Mouse (Mus musculus) kidney, embryonic 15.5 days (tissue): ENCODE data around the gene Slc27a5. TPM values are rescaled to one million over a fixed set of nuclear protein-coding genes. Genes with fewer than 3 reads are reported as not detected.

Source experiments
- ATAC-seq: fragments of 200-750 bp; cut with Nextera tagmentation; replicated peaks from 2 replicates; pipeline ENCODE4 v1.8.0; 2017; ENCODE audit warnings: moderate TSS enrichment; ENCODE audit not compliant: low FRiP score
- H3K27ac ChIP-seq: fragments of 300-500 bp; sonication (generic); 2 replicates; pipeline ENCODE4 v1.5.1; 2015; ENCODE audit warnings: mild to moderate bottlenecking, inconsistent platforms
- H3K27me3 ChIP-seq: fragments of 300-500 bp; sonication (generic); 2 replicates; pipeline ENCODE4 v1.6.1; 2015; ENCODE audit warnings: inconsistent platforms
- H3K36me3 ChIP-seq: fragments of 300-500 bp; sonication (generic); 2 replicates; pipeline ENCODE4 v1.6.1; 2015; ENCODE audit warnings: inconsistent platforms
- H3K4me1 ChIP-seq: fragments of 300-500 bp; sonication (generic); 2 replicates; pipeline ENCODE4 v1.6.1; 2015; ENCODE audit warnings: inconsistent platforms
- H3K4me2 ChIP-seq: fragments of 300-500 bp; sonication (generic); 2 replicates; pipeline ENCODE4 v1.6.1; 2015; ENCODE audit warnings: moderate library complexity, mild to moderate bottlenecking, inconsistent platforms
- H3K4me3 ChIP-seq: fragments of 300-500 bp; sonication (generic); replicated peaks from 2 replicates; pipeline ENCODE4 v1.5.1; 2015; ENCODE audit warnings: mild to moderate bottlenecking, inconsistent platforms
- H3K9ac ChIP-seq: fragments of 300-500 bp; sonication (generic); 2 replicates; pipeline ENCODE4 v1.6.1; 2015; ENCODE audit warnings: mild to moderate bottlenecking, inconsistent platforms
- H3K9me3 ChIP-seq: fragments of 300-500 bp; sonication (generic); replicated peaks from 2 replicates; pipeline ENCODE4 v1.6.1; 2016; ENCODE audit warnings: inconsistent platforms
- WGBS: fragments of 180-500 bp; shearing (Covaris S2); methylation state at CpG from one replicate; pipeline ENCODE4 v1.1.7; 2015; ENCODE audit warnings: mixed read lengths; 5-methylcytosine and 5-hydroxymethylcytosine counted together
- polyA plus RNA-seq: library from polyadenylated mRNA; unstranded; fragments of >200 nt; fragmentation: Nextera tagmentation; extraction: Ambion mirVana; gene quantifications from 2 replicates; pipeline ENCODE4 v1.2.1, GENCODE M21; 2015

Slc27a5 gene
- polyA plus RNA-seq, 1 experiment from 2014 or later, result 0.44 TPM

DNA sequence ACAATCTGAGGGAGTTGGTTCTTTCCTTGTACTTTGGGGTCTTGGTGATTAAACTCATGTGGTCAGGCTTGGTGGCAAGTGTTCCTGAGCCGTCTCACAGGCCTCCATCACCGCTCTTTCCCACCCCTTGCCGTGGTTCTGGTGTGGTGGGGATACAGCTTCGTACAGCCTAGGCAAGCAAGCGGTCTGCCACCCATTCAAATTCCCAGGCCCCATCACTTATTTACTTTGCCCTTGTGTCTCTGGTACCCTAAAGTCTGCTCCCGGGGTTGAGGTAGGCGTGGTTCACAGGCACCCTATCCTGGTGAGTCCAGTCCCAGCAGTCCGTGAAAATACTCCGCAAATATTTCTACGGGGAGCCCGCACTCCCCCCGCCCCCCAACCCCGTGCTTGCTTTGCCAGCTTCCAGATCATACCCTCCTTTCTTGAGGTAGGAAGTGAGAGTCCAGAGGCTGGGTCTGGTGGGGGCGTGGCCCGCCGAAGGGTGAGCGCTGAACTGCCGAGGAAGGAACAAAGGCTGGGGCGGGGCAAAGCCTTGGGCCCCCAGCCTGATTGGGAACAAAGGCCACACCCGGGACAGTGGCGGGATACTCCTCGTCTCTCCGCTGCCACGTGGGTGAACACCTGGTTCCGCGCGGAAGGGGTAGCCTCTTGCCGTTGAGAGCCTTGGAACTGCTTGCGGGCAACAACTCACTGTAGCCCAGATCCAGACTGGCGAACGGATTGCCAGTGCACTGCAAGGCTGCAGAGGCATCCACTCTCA lies 25.0 kb upstream of the Slc27a5 start:
- Histone ChIP-seq H3K9me3 (no peaks in the 10 kb centered on the region), H3K4me2 (peak overlapping the region; percentile 83), H3K4me3 (peak overlapping the region; percentile 92), H3K4me1 (peaks cover 38% of the 10 kb centered on the region), H3K9ac (peak overlapping the region; percentile 97), H3K27ac (peak overlapping the region; percentile 100), H3K27me3 (no peaks in the 10 kb centered on the region), H3K36me3 (peaks cover 27% of the 10 kb centered on the region)
- WGBS, result 3% methylated on average over 31 of the region's 31 CpGs
- ATAC-seq, result peak; percentile 78

DNA sequence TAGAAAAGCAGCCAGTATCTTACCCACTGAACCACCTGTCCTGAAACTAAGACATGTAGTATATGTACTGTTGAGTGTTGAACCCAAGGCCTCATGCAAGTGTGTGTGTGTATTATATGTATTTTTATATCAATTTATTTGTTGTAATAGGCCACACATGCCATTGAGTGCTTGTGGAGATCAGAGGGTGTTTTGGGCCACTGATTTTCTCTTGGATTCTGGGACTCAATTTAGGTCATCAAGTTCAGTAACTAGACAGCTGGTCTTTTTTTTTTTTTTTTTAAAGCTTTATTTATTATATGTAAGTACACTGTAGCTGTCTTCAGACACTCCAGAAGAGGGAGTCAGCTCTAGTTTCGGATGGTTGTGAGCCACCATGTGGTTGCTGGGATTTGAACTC lies 17.2 kb upstream of the Slc27a5 start:
- H3K36me3 ChIP-seq, result no peaks in the 10 kb centered on the region
- no peak overlapping the region for H3K27ac ChIP-seq
- no peaks in the 10 kb centered on the region for H3K9me3 ChIP-seq
- ATAC-seq, result no peak
- no peak overlapping the region for H3K4me2 ChIP-seq
- no peak overlapping the region for H3K9ac ChIP-seq
- no peak overlapping the region for H3K4me3 ChIP-seq
- peaks cover 6% of the 10 kb centered on the region for H3K4me1 ChIP-seq
- WGBS, result 100% methylated on average over 1 of the region's 1 CpGs
- no peaks in the 10 kb centered on the region for H3K27me3 ChIP-seq

DNA sequence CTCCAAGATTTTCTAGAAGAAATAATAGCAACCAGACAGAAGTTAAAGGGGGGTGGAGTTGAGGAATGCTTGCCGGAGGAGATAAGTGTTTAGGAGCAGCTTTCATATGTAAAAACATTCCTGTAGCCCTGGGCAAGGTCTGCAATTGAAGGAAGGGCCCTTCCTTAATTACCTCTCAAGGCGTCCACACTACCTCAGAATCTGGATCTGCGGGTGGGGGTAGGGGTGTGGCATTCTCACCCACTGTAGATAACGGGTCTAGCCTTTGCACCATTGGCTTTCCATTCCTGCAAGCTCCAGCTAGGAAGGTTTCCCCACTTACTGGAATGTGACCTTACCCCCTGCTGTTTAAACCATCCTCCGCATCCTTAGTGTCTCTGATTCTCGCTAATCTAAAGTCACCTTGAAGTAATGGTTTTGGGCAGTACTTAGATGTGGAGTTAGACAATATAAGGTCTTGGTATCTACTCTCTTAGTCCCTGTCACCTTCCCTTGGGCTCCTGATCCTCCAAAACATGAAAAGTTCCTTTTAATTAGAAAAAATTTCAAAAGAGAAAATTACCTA lies 16.4 kb upstream of the Slc27a5 start:
- ATAC-seq, result no peak
- Histone ChIP-seq H3K9me3 (no peaks in the 10 kb centered on the region), H3K4me2 (no peak overlapping the region), H3K4me3 (no peak overlapping the region), H3K36me3 (no peaks in the 10 kb centered on the region), H3K27me3 (no peaks in the 10 kb centered on the region), H3K4me1 (peaks cover 7% of the 10 kb centered on the region), H3K9ac (no peak overlapping the region), H3K27ac (no peak overlapping the region)
- 40% methylated on average over 6 of the region's 6 CpGs for WGBS

GRCm38 (mm10) chr7:13013671-13014070 lies 15.7 kb upstream of the Slc27a5 start:
- Histone ChIP-seq H3K9me3 (no peaks in the 10 kb centered on the region), H3K36me3 (no peaks in the 10 kb centered on the region), H3K4me3 (no peak overlapping the region), H3K27me3 (no peaks in the 10 kb centered on the region), H3K4me2 (no peak overlapping the region), H3K9ac (no peak overlapping the region), H3K4me1 (peaks cover 14% of the 10 kb centered on the region), H3K27ac (no peak overlapping the region)
- WGBS, result 64% methylated on average over 4 of the region's 4 CpGs
- no peak for ATAC-seq

DNA sequence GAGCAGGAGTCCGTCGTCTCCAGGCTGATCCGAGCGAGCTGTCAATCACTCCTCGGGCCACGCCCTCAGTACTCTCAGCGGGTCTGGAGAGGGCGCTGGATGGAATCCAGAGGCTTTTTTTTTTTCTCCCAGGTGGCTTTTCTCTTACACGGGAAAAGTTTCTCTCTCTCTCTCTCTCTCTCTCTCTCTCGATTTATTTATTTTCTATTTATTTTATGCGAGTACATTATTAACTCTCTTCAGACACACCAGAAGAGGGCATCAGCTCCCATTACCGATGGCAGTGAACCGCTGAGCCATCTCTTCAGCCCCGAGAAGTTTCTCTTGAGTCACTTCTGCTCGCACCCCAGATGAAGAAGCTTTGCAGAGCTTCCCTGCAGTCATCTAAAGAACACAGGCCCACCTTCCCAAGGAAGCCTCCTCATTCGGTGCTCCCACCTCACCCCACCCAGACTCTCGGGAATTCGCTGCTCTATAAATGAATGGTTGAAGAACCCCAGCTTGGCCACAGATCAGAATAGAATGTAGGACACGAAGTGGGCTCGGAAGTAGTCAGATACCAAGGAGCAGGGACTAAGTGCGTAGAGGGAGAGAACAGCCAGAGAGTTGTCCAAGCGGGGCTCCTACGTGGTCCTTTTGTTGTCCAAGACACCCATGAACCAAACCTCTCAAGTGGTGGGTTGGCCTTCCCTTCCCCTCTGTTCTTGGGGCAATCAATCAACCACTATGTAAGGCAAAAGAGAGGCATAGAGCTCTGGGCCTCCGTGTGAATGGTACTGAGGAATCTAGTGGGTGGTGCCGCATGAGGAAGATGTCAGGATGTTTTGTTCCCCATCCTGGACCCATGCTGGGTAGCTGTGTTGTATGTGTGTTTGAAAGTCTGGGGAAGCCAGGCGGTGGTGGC lies 12.3 kb upstream of the Slc27a5 start, which contains the start of gene Zbtb45:
Gene Zbtb45 (minus strand): TSS at position 30 of the 904 bp plus-strand sequence.
- H3K9me3 ChIP-seq, result no peaks in the 10 kb centered on the region
- no peaks in the 10 kb centered on the region for H3K27me3 ChIP-seq
- ATAC-seq, result no peak
- peaks cover 27% of the 10 kb centered on the region for H3K36me3 ChIP-seq
- H3K9ac ChIP-seq, result peak within 1 kb of the TSS; percentile 79
- H3K27ac ChIP-seq, result peak within 1 kb of the TSS; percentile 95
- WGBS, result 12% methylated on average over 26 of the region's 26 CpGs
- peaks cover 32% of the 10 kb centered on the region for H3K4me1 ChIP-seq
- H3K4me2 ChIP-seq, result peak within 1 kb of the TSS; percentile 79
- peak within 1 kb of the TSS; percentile 57 for H3K4me3 ChIP-seq

DNA sequence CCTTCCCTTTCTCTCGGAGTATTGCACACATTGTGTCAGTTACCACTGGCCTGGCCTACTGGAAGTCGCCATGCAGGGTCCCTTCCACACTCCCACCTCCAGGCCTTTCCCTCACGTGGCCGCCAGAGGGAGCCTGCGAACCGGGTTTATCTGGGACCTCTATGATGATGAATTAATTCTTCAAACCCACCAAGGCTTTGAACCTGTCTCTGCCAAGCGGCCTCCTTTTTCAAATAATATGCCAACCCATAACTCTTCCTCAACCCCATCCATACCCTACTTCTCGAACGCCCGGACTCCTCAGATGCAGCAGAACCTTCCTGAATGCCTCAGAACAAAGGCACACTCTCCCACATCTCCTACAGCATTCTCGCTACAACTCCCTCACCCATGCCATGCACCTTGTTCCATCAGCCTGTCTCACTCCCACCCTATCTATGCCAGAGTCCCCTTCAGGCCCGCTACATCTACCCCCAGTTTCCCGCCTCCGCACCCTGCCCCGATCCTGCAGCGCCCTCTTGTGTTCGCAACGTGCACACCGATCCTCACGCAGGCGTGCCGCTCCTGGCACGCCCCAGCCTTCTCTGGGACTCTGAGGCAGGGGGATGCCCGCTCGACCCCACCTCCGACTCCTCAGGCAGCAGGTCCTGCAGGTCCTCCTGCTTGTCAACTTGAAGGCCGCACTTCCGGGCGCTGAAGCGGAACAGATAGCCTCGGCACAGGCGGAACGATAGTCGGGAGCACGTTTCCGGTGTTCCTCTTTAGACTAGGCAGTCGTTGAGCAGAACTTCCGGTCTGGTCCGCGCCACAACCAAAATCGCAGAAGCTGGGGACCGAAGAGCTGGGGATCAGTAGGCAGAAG lies 11.4 kb upstream of the Slc27a5 start:
- Histone ChIP-seq H3K27me3 (no peaks in the 10 kb centered on the region), H3K9me3 (no peaks in the 10 kb centered on the region), H3K9ac (peak overlapping the region; percentile 79), H3K4me1 (peaks cover 32% of the 10 kb centered on the region), H3K36me3 (peaks cover 34% of the 10 kb centered on the region), H3K4me3 (peak overlapping the region; percentile 57), H3K27ac (peak overlapping the region; percentile 95), H3K4me2 (peak overlapping the region; percentile 79)
- WGBS, result under 1% methylated on average over 42 of the region's 42 CpGs
- ATAC-seq, result peak; percentile 88

DNA sequence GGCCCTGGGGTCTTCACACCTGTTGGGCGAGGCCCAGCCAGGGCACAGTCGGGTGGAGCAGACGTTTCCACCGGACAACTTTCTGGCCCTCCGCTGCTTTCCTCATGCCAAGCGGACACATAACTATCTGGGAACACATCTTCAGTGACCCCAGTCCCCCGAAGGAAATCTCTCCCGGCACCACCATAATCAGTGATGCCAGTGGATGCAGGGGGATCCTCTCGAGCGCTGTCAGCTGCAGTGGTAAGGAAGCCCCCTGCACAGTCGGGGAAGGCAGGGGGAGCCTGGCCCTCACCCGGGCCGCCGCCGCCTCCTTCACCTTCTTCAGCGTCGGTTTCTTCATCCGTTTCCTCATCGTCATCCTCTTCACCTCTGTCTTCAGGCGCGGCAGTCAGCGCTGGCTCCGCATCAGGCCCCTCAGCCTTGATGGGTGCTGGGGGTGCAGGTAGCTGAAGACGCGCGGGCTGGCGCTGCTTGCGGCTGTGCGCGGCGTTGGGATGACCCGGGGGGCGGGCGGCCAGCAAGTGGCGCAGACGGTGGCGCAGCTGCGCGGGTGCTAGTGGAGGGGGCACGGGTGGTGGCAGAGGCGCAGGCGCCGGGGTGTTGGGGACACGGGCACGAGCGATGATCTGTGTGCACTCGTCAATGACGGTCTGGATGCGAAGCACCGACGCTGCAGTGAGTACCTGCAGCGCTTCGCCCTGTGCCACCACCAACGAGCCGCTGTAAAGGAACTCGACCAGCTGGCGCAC lies 9.5 kb upstream of the Slc27a5 start:
- H3K9ac ChIP-seq, result peak overlapping the region; percentile 25; the same call in 1 of the 2 replicates
- peak overlapping the region; percentile 25 for H3K4me3 ChIP-seq
- peaks cover 32% of the 10 kb centered on the region for H3K4me1 ChIP-seq
- 38% methylated on average over 57 of the region's 57 CpGs for WGBS
- no peak overlapping the region for H3K27ac ChIP-seq
- peaks cover 41% of the 10 kb centered on the region for H3K36me3 ChIP-seq
- H3K4me2 ChIP-seq, result peak overlapping the region; percentile 79
- ATAC-seq, result no peak
- no peaks in the 10 kb centered on the region for H3K9me3 ChIP-seq
- H3K27me3 ChIP-seq, result no peaks in the 10 kb centered on the region

- 84% methylated on average over 10 of the region's 10 CpGs for WGBS
- Histone ChIP-seq H3K27ac (no peak overlapping the region), H3K4me1 (peaks cover 32% of the 10 kb centered on the region), H3K9me3 (no peaks in the 10 kb centered on the region), H3K4me2 (no peak overlapping the region), H3K27me3 (no peaks in the 10 kb centered on the region), H3K9ac (no peak overlapping the region), H3K36me3 (peaks cover 41% of the 10 kb centered on the region), H3K4me3 (no peak overlapping the region)
- no peak for ATAC-seq
These were observed 8.5 kb upstream of the Slc27a5 start for GRCm38 (mm10) chr7:13006531-13006930.

- Histone ChIP-seq H3K27ac (no peak overlapping the region), H3K9ac (no peak overlapping the region), H3K4me3 (no peak overlapping the region), H3K27me3 (no peaks in the 10 kb centered on the region), H3K4me2 (no peak overlapping the region), H3K4me1 (peaks cover 32% of the 10 kb centered on the region), H3K9me3 (no peaks in the 10 kb centered on the region), H3K36me3 (peaks cover 41% of the 10 kb centered on the region)
- ATAC-seq, result no peak
- 92% methylated on average over 17 of the region's 17 CpGs for WGBS
These were observed 8.0 kb upstream of the Slc27a5 start for GRCm38 (mm10) chr7:13006011-13006410.

GRCm38 (mm10) chr7:13003380-13003779 lies 5.4 kb upstream of the Slc27a5 start:
- WGBS, result 70% methylated on average over 5 of the region's 5 CpGs
- no peak overlapping the region for H3K9ac ChIP-seq
- no peaks in the 10 kb centered on the region for H3K27me3 ChIP-seq
- peaks cover 41% of the 10 kb centered on the region for H3K36me3 ChIP-seq
- no peak for ATAC-seq
- H3K4me3 ChIP-seq, result no peak overlapping the region
- H3K4me2 ChIP-seq, result no peak overlapping the region
- H3K27ac ChIP-seq, result no peak overlapping the region
- peaks cover 16% of the 10 kb centered on the region for H3K4me1 ChIP-seq
- no peaks in the 10 kb centered on the region for H3K9me3 ChIP-seq

- WGBS, result 74% methylated on average over 1 of the region's 1 CpGs
- ATAC-seq, result no peak
- H3K27ac ChIP-seq, result no peak overlapping the region
- no peaks in the 10 kb centered on the region; the same call in 1 of the 2 replicates for H3K4me1 ChIP-seq
- no peak overlapping the region for H3K4me2 ChIP-seq
- H3K36me3 ChIP-seq, result peaks cover 27% of the 10 kb centered on the region
- H3K27me3 ChIP-seq, result no peaks in the 10 kb centered on the region
- no peak overlapping the region for H3K9ac ChIP-seq
- H3K4me3 ChIP-seq, result no peak overlapping the region
- no peaks in the 10 kb centered on the region for H3K9me3 ChIP-seq
These were observed 3.6 kb upstream of the Slc27a5 start for GRCm38 (mm10) chr7:13001584-13001983.
